Mouse (Mus musculus) CH12.LX (cell line): ENCODE measurements around the gene Adamts3.

ENCODE experiments used
- CHD2 ChIP-seq: IDR thresholded peaks from 2 replicates; pipeline ENCODE4 v1.6.1; 2011; ENCODE audit warnings: low read length, improper control_type of control experiment
- CTCF ChIP-seq, 2 experiments: IDR thresholded peaks in 1 of 2; conservative IDR thresholded peaks in 1 of 2; 2 replicates each; pipeline ENCODE4 v1.5.1; 2011 to 2012; ENCODE audit warnings: low read depth in 2 of 2, low read length in 2 of 2, improper control_type of control experiment in 1 of 2, inconsistent platforms in 1 of 2, mild to moderate bottlenecking in 1 of 2, moderate library complexity in 1 of 2
- ETS1 ChIP-seq: conservative IDR thresholded peaks from 2 replicates; pipeline ENCODE4 v1.6.1; 2012; ENCODE audit warnings: low read depth, mild to moderate bottlenecking, inconsistent platforms, low read length, improper control_type of control experiment, moderate library complexity
- MAX ChIP-seq: IDR thresholded peaks from 2 replicates; pipeline ENCODE4 v1.6.1; 2011; ENCODE audit warnings: low read length, improper control_type of control experiment
- MAZ ChIP-seq: IDR thresholded peaks from 2 replicates; pipeline ENCODE4 v1.6.1; 2012; ENCODE audit warnings: low read depth, mild to moderate bottlenecking, inconsistent platforms, low read length, improper control_type of control experiment, moderate library complexity
- POLR2A ChIP-seq: IDR thresholded peaks from 2 replicates; pipeline ENCODE4 v1.6.1; 2011; ENCODE audit warnings: low read depth, mild to moderate bottlenecking, improper control_type of control experiment, low read length
- SMC3 ChIP-seq: IDR thresholded peaks from 2 replicates; pipeline ENCODE4 v1.6.1; 2011; ENCODE audit warnings: low read depth, low read length, improper control_type of control experiment
- TCF12 ChIP-seq: IDR thresholded peaks from 2 replicates; pipeline ENCODE4 v1.6.1; 2014; ENCODE audit warnings: low read depth, mild to moderate bottlenecking, inconsistent platforms, low read length, improper control_type of control experiment
- ZC3H11A ChIP-seq: IDR thresholded peaks from 2 replicates; pipeline ENCODE4 v1.6.1; 2012; ENCODE audit warnings: low read depth, mild to moderate bottlenecking, inconsistent platforms, low read length, improper control_type of control experiment

DNA sequence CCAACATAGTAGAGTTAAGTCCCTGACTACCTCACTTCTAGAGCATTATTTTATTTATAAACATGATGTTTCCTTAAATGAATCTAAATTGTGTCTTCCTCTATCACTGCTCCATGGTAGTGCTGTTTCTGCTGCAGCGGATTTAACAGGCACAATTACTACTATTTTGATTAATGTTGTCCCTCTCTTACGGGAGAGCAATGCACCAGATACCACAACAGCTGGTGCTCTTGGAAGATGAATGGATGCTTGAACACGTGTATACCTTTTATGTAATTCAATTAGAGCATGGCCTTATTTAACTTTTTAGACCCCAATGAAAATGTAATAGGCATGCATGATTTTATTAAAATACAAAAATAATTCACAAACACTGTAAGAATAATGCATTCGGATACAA lies 28.4 kb upstream of the Adamts3 start:
- TF ChIP-seq CTCF (conservative IDR thresholded peaks at IDR 0.05 in 1 of 2, IDR thresholded peaks at IDR 0.05 in 1 of 2; ENCODE audit: low read depth in 2 of 2, low read length in 2 of 2) = no peak
- TF ChIP-seq MAX = no peak
- no peak for TF ChIP-seq SMC3
- no peak for TF ChIP-seq POLR2A
- TF ChIP-seq MAZ = no peak
- no peak for TF ChIP-seq ZC3H11A
- TF ChIP-seq TCF12 = no peak
- TF ChIP-seq ETS1 = no peak
- no peak for TF ChIP-seq CHD2
